Mouse (Mus musculus): ENCODE data around the gene Foxp2.

Foxp2 gene

DNA sequence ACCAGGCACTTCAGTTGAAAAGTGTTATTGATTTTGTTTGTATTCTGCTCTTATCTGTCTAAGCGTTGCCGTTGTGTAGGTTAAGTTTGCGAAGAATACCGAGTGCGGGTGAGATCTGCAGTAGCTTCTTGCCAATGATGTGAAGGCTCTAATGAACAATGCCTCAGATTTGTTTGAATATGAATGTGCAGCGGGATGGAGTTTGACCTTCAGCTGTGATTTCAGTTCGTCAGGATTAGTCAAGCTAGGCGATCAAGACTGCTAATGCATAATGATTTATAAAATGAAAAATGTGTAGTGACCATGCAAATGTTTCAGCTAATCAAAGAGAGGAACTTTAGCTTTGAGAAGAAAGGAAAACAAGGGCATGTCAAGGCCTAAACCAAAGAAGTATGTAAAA is 469.1 kb downstream of the Foxp2 start:
- DNase-seq (ENCODE audit: low spot score in 2 of 2), result no peak

DNA sequence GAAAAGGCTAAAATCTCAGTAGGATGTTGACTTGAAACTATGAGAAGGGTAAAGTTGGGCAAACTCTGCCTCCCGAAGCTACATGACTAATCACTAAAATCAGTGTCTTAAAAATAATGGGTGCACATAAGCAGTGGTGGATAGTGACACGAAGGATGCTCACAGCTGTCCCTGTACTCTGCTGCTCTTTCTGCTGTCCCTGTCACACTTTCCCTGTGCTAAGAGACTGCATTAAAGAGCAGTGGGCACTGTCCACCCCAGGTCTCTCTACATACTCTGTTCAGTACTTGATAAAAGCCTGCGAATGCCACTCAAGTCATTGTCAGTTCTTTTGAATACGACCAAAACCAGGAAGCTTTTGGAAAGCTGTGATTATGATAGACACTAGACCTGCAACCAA is 469.7 kb downstream of the Foxp2 start:
- DNase-seq (ENCODE audit: low spot score in 2 of 2), result no peak

DNA sequence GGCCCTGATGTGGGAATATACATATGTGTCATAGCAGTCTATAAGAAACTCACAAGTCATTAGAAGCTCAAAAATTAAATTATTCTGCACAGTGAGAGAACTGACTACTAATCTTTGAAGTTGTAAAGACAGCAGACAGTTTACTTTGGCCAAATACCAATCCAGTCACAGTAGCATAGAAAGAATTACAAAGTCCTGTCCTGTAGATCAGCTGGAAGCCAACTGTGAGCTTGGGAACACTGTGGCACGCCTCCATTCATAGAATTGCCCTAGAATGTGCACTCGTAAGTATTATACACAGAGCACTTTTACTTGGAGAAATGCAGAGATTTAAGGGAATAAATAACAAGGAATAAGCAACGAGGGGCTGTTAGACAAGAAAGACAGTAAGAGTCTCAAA is 472.5 kb downstream of the Foxp2 start:
- DNase-seq (ENCODE audit: low spot score in 2 of 2), result no peak

DNA sequence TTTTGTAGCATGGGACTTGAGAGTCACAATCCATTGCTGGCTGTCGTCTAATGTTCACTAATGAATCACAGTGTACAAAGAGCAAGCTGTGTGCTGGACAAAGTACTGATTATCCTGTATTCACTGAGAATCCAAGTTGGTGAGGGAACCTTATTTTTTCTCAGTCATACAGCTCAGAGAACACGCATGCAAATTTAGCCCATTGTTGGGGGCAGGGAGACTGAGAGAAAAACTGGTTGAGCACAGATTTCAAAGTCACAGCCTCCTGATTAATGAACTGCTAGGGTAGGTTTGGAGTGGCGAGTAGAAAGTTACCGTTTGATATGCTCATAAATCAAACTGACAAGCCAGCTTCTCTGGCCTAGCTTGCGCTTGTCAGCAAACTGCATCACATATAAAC is 477.1 kb downstream of the Foxp2 start:
- no peak for DNase-seq (ENCODE audit: low spot score in 2 of 2)

DNA sequence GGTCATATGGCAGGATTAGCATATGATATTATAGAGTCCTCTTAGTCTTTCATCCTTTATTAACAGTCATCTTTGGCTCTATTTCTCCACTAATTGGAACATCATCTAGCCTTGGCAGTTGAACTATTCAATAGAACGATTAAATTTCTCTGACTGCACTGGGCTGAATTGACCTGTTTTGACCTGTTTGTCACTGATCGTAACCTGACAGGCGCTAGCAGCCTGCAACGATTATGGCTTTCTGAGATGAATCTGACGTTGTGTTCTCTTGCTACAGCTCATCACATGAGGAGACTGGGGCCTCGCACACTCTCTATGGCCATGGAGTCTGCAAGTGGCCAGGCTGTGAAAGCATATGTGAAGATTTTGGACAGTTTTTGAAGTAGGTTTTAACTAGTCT is 495.3 kb downstream of the Foxp2 start:
- DNase-seq (ENCODE audit: low spot score in 2 of 2), result no peak

DNA sequence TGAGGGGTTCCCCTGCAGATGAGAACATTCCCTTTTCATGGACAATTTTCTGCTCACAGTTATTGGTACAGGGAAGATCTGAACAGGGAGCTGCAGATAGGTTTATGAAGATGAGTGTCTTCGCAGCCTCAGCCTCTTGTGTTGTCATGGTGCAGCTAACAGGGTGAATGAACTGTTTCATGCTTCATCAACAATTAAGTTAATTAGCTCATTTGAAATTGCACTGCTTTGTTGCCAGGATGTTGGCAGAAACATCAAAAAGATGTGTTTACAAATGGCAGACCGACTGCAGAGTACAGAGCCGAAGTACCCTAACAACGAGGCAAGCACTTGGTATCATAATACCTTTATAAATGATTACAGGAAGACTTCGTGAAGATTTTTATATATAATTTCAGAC is 496.3 kb downstream of the Foxp2 start:
- no peak for DNase-seq (ENCODE audit: low spot score in 2 of 2)

DNA sequence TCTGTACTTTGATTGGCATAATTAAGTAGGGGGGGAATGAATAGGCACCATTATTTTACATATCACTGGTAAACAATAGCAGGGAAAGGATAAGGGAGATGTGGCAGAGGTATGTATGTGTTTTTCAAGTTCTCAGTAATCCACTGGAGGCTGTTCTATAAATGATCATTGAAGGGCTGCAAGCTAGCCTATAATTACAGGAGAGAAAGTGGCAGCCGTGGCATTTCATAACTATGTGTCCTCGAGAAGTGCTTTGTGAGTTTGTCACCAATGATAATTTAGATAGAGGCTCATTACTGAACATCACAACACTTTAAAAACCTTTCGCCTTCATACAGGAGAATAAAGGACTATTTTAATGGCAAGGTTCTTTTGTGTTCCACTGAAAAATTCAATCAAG is 500.0 kb downstream of the Foxp2 start:
- DNase-seq (ENCODE audit: low spot score in 2 of 2), result no peak

DNA sequence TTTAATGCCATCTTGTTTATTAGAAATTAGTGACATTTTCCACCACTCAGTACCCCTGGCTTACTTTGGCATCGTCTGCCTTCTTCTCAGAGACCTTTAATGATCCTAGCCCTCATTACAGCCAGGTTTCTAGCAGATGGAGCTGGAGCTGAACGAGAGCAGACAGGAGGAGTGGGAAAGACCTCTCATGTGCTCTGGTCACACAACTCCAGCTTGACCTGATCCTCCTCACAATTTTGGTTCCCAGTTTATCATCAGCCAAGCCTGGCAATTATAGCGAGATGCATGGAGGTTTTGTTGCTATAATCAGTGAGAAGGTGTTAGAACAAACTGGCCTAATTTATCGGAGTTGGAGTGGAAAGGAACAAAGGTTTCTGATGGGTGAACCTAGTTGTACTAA is 500.9 kb downstream of the Foxp2 start:
- no peak for DNase-seq (ENCODE audit: low spot score in 2 of 2)

DNA sequence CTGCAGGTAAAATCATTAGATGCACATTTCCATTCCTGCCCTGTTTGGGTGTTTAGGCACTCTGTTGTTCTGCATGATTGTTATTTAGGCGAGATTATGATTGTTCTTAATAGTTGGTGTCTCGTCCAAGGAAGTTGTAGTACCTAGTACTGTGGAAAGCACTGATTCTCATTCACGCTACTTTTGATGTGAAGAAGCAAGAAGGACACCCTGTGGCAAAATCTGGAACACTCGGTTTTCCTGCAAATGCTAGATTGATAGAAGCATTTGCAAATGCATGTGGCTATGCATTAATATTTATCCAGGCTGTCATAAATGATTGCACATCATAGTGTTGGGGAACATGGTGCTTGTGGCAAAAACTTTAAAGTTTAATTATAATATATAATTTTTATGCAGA is 514.0 kb downstream of the Foxp2 start:
- DNase-seq (ENCODE audit: low spot score in 2 of 2), result no peak

DNA sequence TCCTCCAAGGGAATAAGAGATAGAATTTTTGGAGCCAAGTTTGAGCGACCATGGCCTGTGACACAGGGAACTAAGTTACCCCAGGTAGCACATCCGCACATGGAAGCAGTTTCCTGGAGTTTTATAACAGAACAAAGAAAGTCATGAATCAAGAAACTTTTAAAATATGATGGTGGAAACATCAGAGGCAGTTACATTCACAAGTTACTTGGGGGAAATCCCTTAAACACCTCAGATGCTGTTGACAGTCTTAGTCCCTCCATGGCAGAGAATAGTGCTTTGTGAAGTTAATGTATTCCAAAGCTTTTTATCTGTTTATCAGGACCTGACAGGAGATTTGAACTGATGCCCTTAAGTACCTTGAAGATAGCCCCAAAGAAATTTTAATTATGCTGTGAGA is 558.6 kb downstream of the Foxp2 start:
- no peak for DNase-seq (ENCODE audit: low spot score in 2 of 2)

DNA sequence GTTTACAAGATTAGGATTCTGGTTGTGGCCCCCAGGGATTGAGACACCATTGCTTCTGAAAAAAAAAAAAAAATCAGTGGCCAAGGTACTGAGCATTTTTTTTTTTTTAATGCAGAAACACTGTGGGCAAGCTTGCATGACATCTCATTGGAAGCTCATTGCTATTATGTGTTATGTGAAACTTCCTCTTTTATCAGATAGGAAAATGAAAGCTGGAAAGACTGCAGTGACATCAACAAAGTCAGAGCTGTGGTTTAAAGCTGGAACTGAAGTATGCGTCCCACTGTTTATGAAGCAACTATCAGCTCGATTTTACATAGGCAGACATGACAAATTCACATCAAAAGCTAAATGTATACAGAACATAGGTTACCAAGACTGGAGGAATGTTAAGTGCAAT is 562.2 kb downstream of the Foxp2 start:
- no peak for DNase-seq (ENCODE audit: low spot score in 2 of 2)

DNA sequence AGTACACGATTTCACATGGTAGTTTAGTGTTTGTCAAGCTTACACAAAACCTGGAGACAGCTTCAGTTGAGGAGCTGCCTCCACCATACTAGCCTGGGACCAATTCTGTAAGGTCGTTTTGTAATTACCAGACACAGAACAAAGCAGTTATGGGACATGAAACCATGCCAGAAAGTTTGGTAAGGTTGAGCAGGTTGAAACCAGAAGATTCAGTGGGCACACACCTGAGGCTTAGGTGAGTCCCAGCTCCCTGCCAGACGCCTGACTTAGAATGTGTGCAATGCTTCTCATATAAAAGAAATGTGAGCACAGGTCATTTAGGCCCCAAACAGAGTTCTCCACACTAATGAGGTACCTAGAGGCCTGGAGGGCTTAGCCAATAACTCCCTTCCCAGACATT is 564.3 kb downstream of the Foxp2 start:
- no peak for DNase-seq (ENCODE audit: low spot score in 2 of 2)

DNA sequence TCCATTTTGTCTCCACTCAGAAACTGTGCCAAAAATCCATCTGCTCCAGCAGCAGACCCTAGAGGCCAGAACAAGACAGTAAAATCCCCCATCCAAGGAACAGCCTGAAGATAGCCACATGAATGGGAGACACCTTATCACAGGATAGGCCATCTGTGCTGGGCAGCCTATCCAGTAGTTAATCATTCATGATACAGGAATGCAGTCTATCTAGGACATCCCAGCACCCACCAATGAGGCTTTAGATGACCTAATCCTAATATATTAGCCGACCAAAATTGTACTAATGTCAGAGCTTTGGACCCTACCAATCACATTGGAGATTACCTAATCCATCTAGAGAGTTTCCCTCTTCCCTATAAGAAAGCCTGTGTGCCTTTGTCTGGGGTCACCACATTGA is 565.5 kb downstream of the Foxp2 start:
- DNase-seq (ENCODE audit: low spot score in 2 of 2), result no peak

DNA sequence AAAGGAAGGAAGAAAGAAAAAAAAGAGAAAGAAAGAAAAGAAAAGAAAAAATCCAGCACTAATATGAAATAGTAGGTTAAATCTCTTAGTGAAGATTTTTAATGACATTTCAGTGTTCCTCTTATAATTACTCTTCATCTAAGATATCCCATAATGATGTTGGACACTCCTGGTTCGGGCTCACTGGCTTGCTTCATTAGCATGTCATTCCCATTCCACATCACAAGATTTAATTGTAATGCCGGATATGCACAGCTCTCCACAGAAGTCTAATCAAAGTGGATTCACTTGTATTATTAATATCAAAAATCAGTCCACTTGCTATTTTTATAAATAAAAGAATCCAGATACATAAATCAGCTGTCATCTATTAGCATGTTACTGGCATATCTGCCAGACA is 585.8 kb downstream of the Foxp2 start:
- no peak for DNase-seq (ENCODE audit: low spot score in 2 of 2)
